Mouse (Mus musculus): ENCODE results near the gene Rsph3b.
"Not testable (repeated sequence)": the region's sequence is repeated elsewhere in the genome, so short reads cannot be mapped to it uniquely, and the experiment has no call there.

Rsph3b gene

DNA sequence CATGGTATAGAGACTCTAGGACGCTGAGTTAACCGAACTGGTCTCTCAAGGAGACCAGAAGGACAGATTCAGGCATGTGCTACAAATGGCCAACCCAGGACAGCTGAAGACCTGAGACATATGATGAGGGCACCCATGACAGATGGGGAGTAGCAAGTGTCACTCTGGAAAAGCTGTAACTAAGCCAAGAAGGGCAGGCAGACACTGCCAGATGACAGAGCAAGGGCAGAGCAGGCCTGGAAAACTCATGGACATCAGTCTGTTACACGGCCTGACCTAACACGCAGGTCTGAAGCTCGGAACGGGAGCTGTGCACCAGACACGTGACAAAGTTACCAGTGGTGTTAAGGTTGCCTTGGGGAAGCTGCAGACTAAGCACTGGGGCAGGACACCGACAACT lies 10.4 kb upstream of the Rsph3b start:
- peak; percentile 21 for DNase-seq

GRCm38 (mm10) chr17:6948769-6949228 lies 317 bp upstream of the Rsph3b start:
- DNase-seq = not testable (repeated sequence)

DNA sequence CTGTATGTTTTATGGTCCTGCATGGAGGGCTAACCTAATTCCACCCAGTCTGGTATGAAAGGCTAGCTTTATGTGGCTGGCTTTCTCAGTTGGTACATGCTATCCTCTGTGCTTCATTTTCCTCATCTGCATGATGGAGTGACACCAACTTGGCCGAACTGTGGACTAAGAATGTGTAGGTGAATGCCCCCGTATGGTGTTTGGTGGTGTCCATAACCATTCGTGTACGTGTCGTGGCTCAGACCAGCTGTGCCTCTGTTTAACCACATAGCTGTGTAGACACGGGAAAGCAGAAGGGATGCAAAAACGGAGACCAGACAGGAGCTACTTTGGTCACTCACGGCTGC lies 872 bp downstream of the Rsph3b start:
- not testable (repeated sequence) for DNase-seq

GRCm38 (mm10) chr17:6942560-6942959 lies 5.9 kb downstream of the Rsph3b start:
- not testable (repeated sequence) for DNase-seq

DNA sequence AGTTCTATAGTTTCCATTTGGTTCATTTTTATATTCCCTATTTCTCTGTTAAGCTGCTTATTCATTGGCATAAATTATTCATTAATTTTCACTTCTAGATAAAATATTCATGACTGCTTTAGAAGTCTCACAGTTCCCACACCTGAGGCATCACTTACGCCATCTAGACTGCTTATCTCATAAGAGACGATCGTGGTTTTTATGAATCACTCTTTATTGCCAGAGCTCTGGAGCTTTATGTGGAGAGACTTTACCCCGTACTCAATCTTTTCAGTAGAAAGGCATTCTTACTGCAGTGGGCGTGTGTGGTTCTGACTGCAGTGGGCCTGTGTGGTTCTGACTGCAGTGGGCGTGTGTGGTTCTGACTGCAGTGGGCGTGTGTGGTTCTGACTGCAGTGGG lies 16.9 kb downstream of the Rsph3b start:
- DNase-seq = not testable (repeated sequence)

DNA sequence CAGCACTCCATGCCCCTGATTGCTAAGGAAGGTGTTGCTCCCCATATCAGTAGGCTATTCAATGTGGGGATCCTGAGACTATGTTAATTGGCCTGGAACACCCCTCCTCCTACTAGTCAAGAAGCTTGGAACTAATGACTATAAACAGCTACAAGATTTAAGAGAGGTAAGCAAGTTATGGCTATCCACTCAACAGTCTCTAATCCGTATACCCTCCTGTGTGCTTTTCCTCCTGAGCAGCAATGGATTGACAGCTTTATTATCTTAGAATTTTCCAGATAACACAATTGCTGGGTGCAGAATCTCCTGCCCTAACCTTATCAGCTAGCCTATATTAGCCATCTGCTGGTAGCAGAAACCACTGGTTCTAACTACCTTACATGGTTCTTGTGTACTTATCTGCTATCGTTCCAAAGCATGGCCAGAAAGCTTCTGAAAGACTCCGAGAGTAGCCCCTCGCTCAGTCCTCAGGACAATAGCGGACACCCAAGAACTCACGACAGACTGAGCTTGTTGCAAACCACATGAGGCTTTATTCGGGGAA lies 28.1 kb downstream of the Rsph3b start:
- not testable (repeated sequence) for DNase-seq

GRCm38 (mm10) chr17:6919388-6919787 lies 29.1 kb downstream of the Rsph3b start:
- DNase-seq = not testable (repeated sequence)

GRCm38 (mm10) chr17:6915282-6915681 lies 33.2 kb downstream of the Rsph3b start:
- not testable (repeated sequence) for DNase-seq

GRCm38 (mm10) chr17:6914066-6914465 lies 34.4 kb downstream of the Rsph3b start:
- DNase-seq = not testable (repeated sequence)

GRCm38 (mm10) chr17:6900361-6900760 lies 48.1 kb downstream of the Rsph3b start:
- not testable (repeated sequence) for DNase-seq

DNA sequence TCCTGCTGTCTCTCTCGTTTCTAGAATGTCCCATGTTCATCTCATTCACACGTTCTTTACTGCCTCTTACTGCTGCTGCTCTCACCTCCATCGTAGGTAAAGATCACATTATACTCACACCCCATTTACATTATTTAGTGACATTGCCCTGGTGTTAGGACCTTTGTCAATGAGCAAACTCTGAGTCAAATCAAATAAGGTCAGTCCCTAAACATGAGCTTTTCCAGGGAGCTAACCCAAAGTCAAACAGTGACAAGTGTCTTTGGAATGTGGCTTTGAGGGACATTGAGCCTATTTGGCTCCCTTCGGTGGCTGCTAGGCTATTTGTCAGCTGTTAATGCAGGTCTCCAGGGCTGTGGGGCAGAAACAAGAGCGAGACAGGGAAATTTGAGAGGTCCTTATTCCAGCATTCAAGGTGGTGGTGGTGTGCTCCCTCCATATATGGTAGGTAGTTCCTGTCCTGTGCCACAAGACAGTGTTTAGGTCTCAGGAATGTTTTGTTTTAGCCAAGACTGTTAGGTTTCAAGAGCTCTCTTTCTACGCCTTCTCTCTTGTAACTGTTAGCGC lies 50.4 kb downstream of the Rsph3b start:
- DNase-seq = not testable (repeated sequence)

DNA sequence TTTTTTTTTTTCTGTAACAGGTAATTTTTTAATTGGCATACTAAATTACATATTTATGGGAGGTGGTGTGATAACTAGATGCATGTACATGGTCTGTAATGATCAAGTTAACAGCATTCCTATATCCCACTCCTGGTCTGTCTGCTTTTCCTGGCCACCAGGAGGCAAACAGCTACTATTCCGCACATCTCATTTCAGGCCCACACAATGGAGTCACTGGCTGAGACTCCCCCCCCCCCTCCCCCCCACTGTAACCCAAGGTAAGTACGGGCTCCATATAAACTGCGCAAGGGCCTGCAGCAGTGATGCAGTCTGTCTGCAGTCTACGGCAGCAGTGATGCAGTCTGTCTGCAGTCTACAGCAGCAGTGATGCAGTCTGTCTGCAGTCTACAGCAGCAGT lies 51.7 kb downstream of the Rsph3b start:
- DNase-seq = no peak

DNA sequence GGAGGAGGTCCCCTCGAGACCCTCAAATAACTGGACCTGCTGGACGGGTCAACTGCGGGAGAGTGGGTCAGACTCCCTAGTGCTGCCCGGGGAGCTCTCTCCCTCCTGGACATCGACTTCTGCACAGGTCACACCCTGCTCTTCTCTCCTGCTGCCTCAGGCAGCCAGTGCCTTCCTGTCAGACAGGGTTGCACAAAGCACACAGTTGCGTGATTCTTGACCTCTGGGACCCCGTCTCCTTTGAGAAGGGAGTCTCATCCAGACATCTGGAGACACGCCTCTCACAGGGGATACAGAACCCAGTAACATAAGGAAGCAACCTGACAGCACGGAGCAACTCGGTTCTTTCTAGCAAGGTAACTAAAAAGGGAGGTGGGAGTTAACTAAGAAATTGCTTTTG lies 55.1 kb downstream of the Rsph3b start:
- no peak for DNase-seq

DNA sequence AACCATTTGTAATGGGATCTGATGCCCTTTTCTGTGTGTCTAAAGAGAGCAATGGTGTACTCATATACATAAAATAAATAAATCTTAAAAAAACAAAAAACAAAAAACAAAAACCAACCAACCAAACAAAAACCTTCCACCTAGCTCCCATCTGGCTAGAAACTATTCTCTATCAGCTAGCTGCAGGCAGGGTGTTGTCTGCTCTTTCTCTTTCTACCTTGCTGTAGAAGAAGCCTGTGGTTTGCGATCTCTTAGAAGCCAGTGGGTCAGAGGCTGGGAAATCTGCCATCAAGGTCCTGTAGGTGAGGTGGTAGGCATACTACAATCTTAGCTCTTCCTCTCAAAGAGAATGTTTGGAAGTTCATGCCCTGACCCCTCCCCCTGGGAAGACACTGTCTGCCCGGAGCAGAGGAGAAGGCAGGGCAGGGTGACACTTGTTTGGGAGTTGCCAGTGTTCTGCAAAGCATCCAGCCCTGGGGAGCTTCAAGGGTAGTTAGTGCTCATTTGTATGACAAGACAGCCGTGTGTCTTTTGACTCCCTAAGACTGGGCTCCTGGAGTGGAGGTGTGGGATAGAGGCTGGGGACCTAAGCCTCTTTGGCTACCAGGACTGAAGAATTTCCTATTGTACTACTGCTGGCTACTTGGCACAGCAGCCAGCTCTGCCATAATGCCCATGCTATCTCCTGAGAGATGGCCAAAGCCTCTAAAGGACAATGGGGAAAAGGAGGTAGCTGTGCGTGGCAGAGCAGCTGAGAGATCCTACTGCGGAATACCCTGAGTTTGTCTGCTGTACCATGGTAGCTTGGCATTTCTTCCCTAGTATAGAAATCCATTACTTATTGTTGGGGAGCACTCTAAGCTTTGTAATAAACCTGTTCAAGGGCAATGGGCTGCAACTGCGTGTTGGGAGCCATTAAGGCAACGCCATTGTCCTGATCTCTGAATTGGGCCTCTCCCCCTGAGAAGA lies 56.2 kb downstream of the Rsph3b start:
- no peak for DNase-seq

DNA sequence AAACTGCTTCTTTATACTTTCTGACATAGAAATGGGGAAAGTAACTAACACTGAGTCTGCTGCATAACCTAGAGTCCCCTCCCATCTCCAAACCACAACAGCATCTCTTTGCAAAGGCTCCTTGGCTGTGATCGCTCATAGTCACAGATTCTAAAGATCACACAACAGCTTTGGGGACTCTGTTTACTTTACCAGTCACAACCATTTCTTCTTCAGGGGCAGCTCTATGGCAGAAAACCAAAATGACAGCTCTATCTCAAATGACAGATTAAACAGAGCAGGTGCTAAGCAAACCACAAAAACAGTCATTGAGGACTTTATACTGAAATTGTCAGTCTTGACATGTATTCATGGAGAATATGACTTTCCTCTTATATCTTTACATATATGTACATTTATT lies 62.0 kb downstream of the Rsph3b start:
- no peak for DNase-seq

DNA sequence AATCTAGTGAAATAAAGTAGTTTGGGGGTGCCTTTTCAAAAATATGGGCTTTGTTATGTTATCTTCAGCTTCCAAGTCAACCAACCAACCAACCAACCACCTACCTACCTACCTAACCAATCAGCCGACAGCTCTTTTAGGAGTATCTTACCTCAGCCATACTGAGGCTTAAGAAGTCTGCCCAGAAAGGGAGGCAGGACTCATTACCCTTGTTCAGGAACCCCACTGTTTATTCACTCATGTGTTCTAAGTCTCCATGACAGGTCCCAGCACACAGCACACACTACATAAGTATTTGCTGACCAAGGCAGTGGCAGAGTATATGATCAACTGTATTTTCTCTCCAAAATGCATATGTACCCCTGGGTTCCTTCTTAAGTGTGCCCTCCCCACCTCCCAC lies 64.0 kb downstream of the Rsph3b start:
- DNase-seq = no peak

- DNase-seq = no peak
These were observed 67.2 kb downstream of the Rsph3b start for GRCm38 (mm10) chr17:6881306-6881705.

- DNase-seq = no peak
These were observed 77.1 kb downstream of the Rsph3b start for GRCm38 (mm10) chr17:6871421-6871820.

GRCm38 (mm10) chr17:6868810-6869209 lies 79.7 kb downstream of the Rsph3b start:
- DNase-seq = no peak

DNA sequence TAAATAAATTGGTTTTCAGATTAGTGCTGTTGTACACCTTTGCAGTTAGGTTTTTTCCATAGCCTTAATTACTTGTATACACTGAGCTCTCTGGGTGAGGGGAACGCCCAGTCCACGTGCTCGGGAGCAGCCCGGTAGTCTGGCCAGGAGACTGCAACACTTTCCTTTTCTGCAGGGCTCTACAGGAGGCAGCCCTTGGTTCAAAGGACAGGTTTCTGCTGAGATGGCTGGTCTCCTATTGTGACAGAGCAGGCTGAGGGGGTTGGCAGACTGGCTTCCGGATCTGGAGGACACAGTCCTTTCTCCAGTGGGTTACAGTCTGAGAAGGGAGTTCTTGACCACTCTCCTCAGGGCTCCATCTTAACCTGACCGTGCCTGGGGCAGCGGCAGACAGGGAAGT lies 80.7 kb downstream of the Rsph3b start:
- DNase-seq = no peak

- no peak for DNase-seq
These were observed 81.9 kb downstream of the Rsph3b start for GRCm38 (mm10) chr17:6866576-6866975.

- no peak for DNase-seq
These were observed 82.9 kb downstream of the Rsph3b start for GRCm38 (mm10) chr17:6865580-6865979.

DNA sequence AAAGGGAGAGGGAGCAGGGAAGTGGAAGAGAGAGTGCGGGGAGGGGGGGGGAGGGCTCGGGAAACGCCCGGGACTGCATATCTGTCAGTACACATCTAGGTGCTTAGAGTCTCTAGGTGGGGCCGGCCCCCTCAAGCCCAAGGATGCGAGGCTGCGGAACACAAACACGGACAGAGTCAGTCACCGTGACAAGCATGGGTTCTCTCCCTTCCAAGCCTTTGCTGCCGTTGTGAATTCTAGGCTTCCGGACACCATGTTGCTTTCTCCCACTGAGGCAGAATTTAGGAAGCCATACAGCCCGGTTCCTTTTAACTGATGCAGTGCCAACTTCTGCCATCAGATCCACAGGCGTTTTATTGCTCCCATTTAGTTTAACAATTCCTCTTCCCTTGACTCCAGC lies 83.6 kb downstream of the Rsph3b start:
- no peak for DNase-seq

DNA sequence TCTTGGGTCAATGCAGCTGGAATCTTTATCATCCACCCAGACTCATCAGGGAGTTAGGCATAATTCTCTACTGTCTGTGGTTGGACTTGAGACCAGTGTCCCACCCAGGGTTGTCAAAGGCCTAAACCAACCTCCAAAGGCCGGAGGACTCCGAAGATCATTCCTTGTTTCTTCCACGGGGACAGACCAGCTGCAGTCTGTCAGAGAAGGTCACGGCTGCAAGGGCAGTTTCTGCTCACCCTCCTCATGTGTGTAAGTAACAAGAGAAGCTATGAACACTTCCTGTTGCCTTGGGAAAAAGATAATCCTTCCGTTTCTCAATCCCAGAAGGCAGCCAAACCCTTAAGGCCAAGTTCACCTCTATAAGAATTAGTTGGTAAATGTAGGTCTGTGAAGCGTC lies 85.0 kb downstream of the Rsph3b start:
- DNase-seq = no peak
